Mouse (Mus musculus): ENCODE measurements around the gene Nlrc3. TPM values are rescaled to one million over a fixed set of nuclear protein-coding genes. Genes with fewer than 3 reads are reported as not detected.
"Not testable (repeated sequence)": the region's sequence is repeated elsewhere in the genome, so short reads cannot be mapped to it uniquely, and the experiment has no call there.

Gene Nlrc3
- polyA plus RNA-seq (2014; fragmentation: Nextera tagmentation; extraction: Ambion mirVana) = 1.6 and 2.0 TPM in 2 replicates

- H3K27me3 ChIP-seq (ENCODE audit: insufficient read depth, low read length) = no peaks in the 10 kb centered on the region
- peak within 1 kb of the TSS; percentile 23; the same call in 1 of the 2 replicates for H3K4me2 ChIP-seq
- peak; percentile 11 for DNase-seq
- ATAC-seq (ENCODE audit: insufficient read depth) = peak; percentile 71
- no peak within 1 kb of the TSS for H3K9ac ChIP-seq
- no peak within 1 kb of the TSS for H3K4me3 ChIP-seq (ENCODE audit: low read depth, low read length)
- no peaks in the 10 kb centered on the region for H3K4me1 ChIP-seq (ENCODE audit: insufficient read depth)
- H3K27ac ChIP-seq (ENCODE audit: low read depth) = no peak within 1 kb of the TSS
- no peaks in the 10 kb centered on the region for H3K9me3 ChIP-seq (ENCODE audit: low read depth, low read length)
- 53% methylated on average over 4 of the region's 4 CpGs for WGBS
- no peak for TF ChIP-seq CTCF (IDR thresholded peaks at IDR 0.05; ENCODE audit: low read depth)
- peaks cover 34% of the 10 kb centered on the region for H3K36me3 ChIP-seq (ENCODE audit: insufficient read depth)
Measured at GRCm38 (mm10) chr16:3976251-3976671, at the start of gene Nlrc3. Gene Nlrc3, minus strand, starts transcription at chr16:3976632.

GRCm38 (mm10) chr16:4022719-4023118 is 46.3 kb upstream of the Nlrc3 start:
- no peaks in the 10 kb centered on the region for H3K36me3 ChIP-seq (ENCODE audit: insufficient read depth)
- H3K9me3 ChIP-seq (ENCODE audit: low read depth, low read length) = no peaks in the 10 kb centered on the region
- 71% methylated on average over 4 of the region's 4 CpGs for WGBS
- no peak overlapping the region for H3K9ac ChIP-seq
- H3K4me2 ChIP-seq = no peak overlapping the region
- no peak for TF ChIP-seq CTCF (IDR thresholded peaks at IDR 0.05; ENCODE audit: low read depth)
- H3K4me3 ChIP-seq (ENCODE audit: low read depth, low read length) = no peak overlapping the region
- no peak overlapping the region for H3K27ac ChIP-seq (ENCODE audit: low read depth)
- no peaks in the 10 kb centered on the region for H3K4me1 ChIP-seq (ENCODE audit: insufficient read depth)
- H3K27me3 ChIP-seq (ENCODE audit: insufficient read depth, low read length) = no peaks in the 10 kb centered on the region
- ATAC-seq (ENCODE audit: insufficient read depth) = no peak
- DNase-seq = no peak

GRCm38 (mm10) chr16:4021241-4021640 is 44.8 kb upstream of the Nlrc3 start:
- Histone ChIP-seq H3K36me3 (ENCODE audit: insufficient read depth) (no peaks in the 10 kb centered on the region), H3K9me3 (ENCODE audit: low read depth, low read length) (no peaks in the 10 kb centered on the region), H3K4me2 (no peak overlapping the region), H3K27ac (ENCODE audit: low read depth) (no peak overlapping the region), H3K27me3 (ENCODE audit: insufficient read depth, low read length) (no peaks in the 10 kb centered on the region), H3K4me1 (ENCODE audit: insufficient read depth) (no peaks in the 10 kb centered on the region), H3K9ac (no peak overlapping the region), H3K4me3 (ENCODE audit: low read depth, low read length) (no peak overlapping the region)
- 80% methylated on average over 1 of the region's 1 CpGs for WGBS
- TF ChIP-seq CTCF (IDR thresholded peaks at IDR 0.05; ENCODE audit: low read depth) = peak; percentile 6; the same call in 1 of the 2 replicates
- no peak for ATAC-seq (ENCODE audit: insufficient read depth)
- no peak for DNase-seq

- WGBS = 80% methylated on average over 6 of the region's 6 CpGs
- H3K36me3 ChIP-seq (ENCODE audit: insufficient read depth); DNase-seq; ATAC-seq (ENCODE audit: insufficient read depth); H3K4me3 ChIP-seq (ENCODE audit: low read depth, low read length); H3K9ac ChIP-seq; H3K9me3 ChIP-seq (ENCODE audit: low read depth, low read length); H3K27ac ChIP-seq (ENCODE audit: low read depth); H3K4me2 ChIP-seq; H3K4me1 ChIP-seq (ENCODE audit: insufficient read depth); H3K27me3 ChIP-seq (ENCODE audit: insufficient read depth, low read length): not testable (repeated sequence)
Measured at GRCm38 (mm10) chr16:4017466-4017865, 41.0 kb upstream of the Nlrc3 start.

GRCm38 (mm10) chr16:4016786-4017185 is 40.4 kb upstream of the Nlrc3 start:
- not testable (repeated sequence) for ATAC-seq (ENCODE audit: insufficient read depth); DNase-seq; H3K4me3 ChIP-seq (ENCODE audit: low read depth, low read length); H3K4me2 ChIP-seq; H3K4me1 ChIP-seq (ENCODE audit: insufficient read depth); H3K9ac ChIP-seq; H3K9me3 ChIP-seq (ENCODE audit: low read depth, low read length); H3K36me3 ChIP-seq (ENCODE audit: insufficient read depth); H3K27ac ChIP-seq (ENCODE audit: low read depth); H3K27me3 ChIP-seq (ENCODE audit: insufficient read depth, low read length)
- WGBS = 76% methylated on average over 17 of the region's 17 CpGs

- ATAC-seq (ENCODE audit: insufficient read depth) (no peak), DNase-seq (no peak)
- H3K4me3 ChIP-seq (ENCODE audit: low read depth, low read length) = no peak overlapping the region
- no peaks in the 10 kb centered on the region for H3K36me3 ChIP-seq (ENCODE audit: insufficient read depth)
- no peak overlapping the region for H3K4me2 ChIP-seq
- 78% methylated on average over 5 of the region's 5 CpGs for WGBS
- no peak overlapping the region for H3K27ac ChIP-seq (ENCODE audit: low read depth)
- H3K27me3 ChIP-seq (ENCODE audit: insufficient read depth, low read length) = no peaks in the 10 kb centered on the region
- no peak for TF ChIP-seq CTCF (IDR thresholded peaks at IDR 0.05; ENCODE audit: low read depth)
- no peaks in the 10 kb centered on the region for H3K9me3 ChIP-seq (ENCODE audit: low read depth, low read length)
- no peaks in the 10 kb centered on the region for H3K4me1 ChIP-seq (ENCODE audit: insufficient read depth)
- H3K9ac ChIP-seq = no peak overlapping the region
Measured at GRCm38 (mm10) chr16:4014040-4014668, 37.7 kb upstream of the Nlrc3 start.

- 55% methylated on average over 4 of the region's 4 CpGs for WGBS
- no peaks in the 10 kb centered on the region for H3K4me1 ChIP-seq (ENCODE audit: insufficient read depth)
- no peak overlapping the region for H3K9ac ChIP-seq
- ATAC-seq (ENCODE audit: insufficient read depth) (no peak), DNase-seq (no peak)
- no peak overlapping the region for H3K27ac ChIP-seq (ENCODE audit: low read depth)
- no peaks in the 10 kb centered on the region for H3K36me3 ChIP-seq (ENCODE audit: insufficient read depth)
- no peaks in the 10 kb centered on the region for H3K9me3 ChIP-seq (ENCODE audit: low read depth, low read length)
- no peak overlapping the region for H3K4me2 ChIP-seq
- no peak overlapping the region for H3K4me3 ChIP-seq (ENCODE audit: low read depth, low read length)
- no peaks in the 10 kb centered on the region for H3K27me3 ChIP-seq (ENCODE audit: insufficient read depth, low read length)
- no peak for TF ChIP-seq CTCF (IDR thresholded peaks at IDR 0.05; ENCODE audit: low read depth)
Measured at GRCm38 (mm10) chr16:4012882-4013570, 36.6 kb upstream of the Nlrc3 start.

Measured in lung, embryonic 14.5 days (tissue).